Mouse (Mus musculus): Measurements from ENCODE around the gene Pdlim5.

The Pdlim5 gene

DNA sequence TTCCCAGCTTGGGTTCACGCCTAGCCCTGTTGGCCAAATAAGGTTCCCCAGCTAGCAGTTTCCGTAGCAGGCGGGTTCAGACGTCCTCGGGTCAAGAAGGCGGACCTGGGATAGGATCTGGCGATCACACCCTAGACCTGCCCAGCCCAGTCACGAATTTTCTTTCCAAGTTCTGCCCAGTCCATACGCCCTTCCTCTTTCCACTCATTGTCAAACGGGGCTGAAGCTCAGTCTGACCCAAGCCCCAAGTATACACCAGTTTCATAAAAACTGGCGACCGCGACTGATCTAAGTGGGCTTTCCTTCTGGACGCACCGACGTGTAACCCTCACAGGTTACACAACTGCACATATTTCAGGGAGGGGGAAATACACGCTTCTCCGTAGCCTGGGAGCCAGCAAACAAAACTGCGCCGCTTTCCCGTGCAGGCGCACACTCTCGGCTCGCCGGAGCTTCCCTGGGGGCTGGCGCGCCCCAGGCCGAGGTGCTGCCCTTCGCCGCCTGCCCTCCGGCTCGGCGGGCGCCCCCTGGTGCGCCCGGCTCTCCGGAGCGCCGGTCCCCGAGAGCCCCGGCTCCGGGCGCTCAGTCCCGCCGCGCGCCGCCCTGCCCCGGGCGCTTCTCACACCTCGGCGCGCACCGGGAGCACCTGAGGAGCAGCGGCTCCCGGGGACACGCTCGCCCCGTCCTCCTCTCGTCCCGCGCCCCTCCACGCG lies 544 bp downstream of the Pdlim5 start:
- peak; percentile 8 to 42 for DNase-seq (ENCODE audit: low spot score in 2 of 2)

DNA sequence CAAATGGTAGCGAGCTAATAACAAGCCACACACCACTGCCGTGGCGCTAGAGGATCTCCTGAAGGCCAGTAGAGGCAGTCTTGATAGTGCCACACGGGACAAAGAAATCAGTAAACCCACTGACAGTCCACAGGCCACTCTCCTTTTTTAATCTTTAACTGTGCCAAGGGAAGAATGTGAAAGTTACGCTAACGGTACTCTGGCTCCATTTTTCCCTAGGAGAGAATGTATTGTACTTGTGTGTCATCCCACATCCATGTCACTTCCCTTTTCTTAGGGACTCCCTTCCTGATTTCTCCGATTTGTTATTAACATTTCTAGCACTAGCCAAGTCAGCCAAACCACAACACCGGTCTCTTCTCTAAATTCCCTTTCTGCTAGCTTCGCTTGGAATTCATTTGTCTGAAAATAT lies 1.5 kb downstream of the Pdlim5 start:
- DNase-seq (ENCODE audit: low spot score in 2 of 2): no peak

DNA sequence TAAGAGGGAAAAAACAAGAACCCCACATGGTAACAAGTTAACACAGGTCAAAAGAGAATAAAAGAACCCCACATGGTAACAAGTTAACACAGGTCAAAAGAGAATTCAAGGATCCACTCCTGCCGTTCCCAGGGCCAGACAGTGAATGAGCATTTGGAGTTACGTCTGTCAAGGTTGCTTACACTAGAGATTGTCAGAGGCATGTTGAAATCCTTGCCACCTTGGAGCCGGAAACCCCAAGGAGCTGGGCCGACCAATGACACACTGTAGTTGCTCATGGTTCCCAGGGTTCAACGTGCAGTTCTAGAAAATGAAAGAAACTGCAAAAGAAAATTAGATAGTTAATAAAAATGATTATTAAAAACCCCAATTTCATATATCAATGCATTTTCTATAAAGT lies 4.0 kb downstream of the Pdlim5 start:
- no peak for DNase-seq (ENCODE audit: low spot score in 2 of 2)

DNA sequence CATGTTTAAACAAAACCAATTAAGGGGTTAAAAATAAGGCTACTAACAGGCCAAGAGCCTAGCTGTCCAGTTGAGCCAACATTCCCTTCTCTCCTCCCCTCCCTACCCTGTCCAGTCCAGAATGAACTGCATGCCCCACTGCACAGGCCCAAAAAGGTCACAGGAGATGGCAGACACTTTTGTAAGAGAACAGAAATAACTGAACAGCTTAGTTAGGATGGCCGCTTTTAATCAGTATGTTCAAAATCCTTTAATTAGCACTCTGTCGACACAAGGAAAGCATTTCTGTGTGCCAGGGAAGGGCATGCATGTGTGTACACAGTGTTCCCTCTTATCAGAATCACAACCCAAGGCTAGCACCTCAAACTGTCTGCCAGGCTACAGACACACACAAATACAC lies 5.2 kb downstream of the Pdlim5 start:
- DNase-seq (ENCODE audit: low spot score in 2 of 2): no peak

DNA sequence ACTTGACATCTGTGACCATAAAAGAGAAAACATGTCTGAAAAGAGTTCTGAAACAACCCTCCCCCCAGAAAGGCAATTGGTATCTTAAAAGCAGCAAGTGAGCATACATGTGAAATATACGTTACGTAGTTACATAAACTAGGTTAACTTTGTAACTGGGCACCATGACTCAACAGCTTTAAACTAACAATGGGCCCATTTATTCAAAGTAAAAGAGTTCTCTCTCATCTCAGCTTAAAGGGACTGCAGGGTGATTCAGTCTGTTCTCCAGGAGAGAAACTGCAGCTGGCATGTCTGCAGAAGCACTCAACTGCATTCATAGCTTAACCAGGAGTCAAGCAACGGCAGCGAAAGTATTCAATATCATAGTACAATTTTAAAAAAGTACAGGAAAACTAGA lies 7.3 kb downstream of the Pdlim5 start:
- DNase-seq (ENCODE audit: low spot score in 2 of 2): no peak

DNA sequence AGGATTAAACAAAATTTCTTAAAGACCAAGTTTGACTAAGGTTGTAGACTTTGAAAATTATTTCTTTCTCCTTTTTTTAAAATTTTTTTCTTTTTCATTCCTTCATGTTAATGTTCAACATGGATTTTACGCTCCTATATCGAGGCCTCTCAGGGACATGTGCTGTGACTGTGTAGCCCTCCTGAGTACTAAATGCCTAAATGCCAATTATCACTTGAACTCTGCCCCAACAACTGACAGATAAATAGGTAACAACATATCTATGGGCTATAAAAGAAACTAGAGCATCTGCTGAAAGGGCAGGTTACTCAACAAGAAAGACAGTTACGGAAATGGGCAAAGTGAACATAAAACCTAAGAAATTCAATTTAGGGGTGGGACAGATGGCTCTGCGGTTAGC lies 9.0 kb downstream of the Pdlim5 start:
- DNase-seq (ENCODE audit: low spot score in 2 of 2): no peak

DNA sequence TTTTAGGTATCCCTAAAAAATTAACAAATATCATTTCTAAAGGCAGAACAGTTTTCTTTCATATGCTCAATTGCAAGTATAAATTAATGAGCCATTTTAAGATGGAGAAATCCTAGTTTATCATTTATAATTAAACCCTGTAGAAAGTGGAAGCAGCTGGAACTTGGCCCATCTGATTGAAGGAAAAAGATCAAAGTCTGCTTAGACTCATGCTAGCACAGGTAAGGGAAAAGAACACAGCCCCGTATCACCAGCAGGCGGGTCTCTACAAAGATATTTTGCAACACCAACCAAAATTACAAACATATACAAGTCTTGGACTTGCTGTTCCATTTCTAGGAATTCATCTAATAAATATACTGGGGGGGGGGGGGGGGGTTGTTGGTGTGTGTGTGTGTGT lies 9.8 kb downstream of the Pdlim5 start:
- no peak for DNase-seq (ENCODE audit: low spot score in 2 of 2)

DNA sequence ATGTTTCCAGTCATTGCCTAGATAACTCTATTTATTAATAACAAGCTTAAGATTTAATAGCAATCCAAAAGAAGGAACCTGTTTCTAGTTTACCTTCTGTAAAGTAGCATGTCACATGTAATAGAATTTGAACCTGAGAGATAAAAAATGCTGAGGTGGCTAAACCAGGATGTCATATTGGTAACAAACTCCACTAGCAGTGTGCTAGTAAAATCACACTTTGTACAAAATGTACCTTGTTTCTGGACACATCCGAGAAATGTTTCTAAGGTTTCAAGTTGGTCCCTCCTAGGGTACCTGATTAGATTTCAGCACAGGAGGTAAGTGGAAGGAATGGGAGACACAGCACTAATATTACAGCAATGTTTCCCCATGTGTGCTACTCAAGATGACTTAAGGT lies 18.9 kb downstream of the Pdlim5 start:
- no peak for DNase-seq (ENCODE audit: low spot score in 2 of 2)

DNA sequence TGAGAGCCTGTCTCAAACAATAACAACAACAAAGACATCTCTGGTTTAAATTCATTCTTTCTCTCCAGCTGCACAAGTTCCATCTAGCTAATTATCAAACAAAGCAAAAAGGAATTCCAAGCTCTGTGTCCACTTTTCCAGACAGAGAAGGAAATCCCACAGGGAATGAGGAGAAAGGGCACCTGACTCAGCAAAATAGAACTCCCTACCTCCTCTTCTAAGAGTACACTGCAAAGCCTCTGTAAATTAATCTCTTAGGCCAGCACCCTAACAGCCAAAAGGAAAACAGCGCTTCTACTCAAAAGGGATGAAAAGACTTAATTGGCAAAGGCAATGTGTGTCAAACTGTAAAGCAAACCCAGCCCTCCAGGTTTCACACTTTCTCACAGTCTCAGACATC lies 20.4 kb downstream of the Pdlim5 start:
- DNase-seq (ENCODE audit: low spot score in 2 of 2): no peak

DNA sequence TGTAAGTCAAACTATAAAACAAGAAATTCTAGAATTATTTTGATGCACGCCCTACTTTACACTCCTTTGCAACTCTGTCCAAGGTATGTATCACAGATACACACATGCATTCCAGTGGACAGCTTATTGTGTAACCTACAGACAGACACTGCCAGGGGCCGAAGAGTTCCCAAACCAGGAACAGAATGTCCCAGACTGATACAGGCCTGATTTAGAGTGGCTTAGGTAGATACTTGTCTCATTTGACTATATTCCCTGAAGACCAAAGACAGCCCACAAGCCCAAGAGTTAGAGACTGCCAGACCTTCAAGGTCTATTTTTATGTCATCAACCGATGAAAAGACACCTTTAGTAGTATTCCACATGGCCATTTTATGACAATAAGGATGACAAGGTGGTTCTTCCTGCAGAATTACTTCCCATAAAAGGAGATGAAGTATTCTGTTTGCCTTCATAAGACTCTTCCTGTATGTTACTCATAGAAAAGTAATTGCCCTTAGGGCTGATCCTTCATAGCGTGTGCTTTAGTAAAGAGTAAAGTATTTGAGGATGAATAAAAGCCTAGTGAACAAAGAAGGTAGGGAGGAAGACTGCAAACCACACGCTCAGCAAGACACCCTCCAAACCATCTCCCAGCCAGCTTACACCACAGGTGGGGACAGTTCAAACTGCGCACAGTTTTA lies 22.9 kb downstream of the Pdlim5 start:
- DNase-seq (ENCODE audit: low spot score in 2 of 2): no peak

DNA sequence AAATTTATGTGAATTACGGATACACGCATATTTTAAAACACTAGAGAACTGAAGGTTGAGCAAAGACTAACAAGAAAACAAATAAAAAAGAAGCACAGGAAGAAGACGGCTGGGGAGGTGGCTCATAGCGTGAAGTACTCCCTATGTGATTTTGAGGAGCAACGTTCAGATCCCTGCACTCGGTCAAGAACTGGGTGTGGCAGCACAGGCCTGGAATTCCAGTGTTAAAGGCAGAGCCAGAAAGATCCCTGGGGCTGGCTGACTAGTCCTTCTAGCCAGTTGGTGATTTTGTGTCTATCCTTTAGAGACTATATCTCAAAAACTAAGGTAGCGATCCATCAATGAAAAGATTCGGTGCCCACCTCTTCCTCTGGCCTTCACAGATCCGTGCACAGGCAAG lies 27.1 kb downstream of the Pdlim5 start:
- DNase-seq (ENCODE audit: low spot score in 2 of 2): no peak

DNA sequence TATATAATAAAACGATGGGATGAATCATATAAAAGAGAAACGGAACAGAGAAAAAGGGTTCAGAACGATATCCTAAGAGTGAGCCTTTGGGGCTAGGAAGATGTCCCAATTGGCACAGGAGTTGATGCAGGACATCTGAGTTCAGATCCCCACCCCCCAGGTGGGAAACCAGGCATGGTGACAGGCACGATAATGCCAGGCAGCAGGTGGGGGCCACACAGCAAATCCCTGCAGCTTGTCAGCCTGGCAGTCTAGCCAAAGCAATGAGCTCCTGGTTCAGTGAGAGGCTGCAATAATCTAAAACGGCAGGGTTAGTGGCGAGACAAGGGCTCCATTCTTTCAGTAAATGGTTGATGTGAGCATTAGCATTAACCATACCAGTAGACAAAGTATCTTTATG lies 33.4 kb downstream of the Pdlim5 start:
- DNase-seq (ENCODE audit: low spot score in 2 of 2): no peak

DNA sequence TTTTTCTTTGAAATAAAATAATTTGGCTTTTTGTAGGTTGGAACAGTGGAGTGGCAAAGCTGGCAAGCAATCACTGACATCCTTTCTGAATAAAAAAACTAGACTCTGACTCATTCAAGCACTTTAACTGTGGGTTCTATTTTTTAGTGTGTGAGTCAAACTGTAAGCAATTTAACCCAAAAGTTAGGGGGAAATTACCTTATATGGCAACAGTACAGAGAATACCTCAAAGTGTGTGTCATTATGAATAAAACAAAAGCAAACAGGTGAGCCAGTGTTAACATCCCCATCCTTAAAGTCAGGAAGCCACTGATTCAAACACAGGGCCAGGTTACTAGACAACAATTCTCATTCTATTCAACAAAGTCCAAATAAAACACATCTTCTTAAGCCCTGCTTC lies 36.5 kb downstream of the Pdlim5 start:
- no peak for DNase-seq (ENCODE audit: low spot score in 2 of 2)

DNA sequence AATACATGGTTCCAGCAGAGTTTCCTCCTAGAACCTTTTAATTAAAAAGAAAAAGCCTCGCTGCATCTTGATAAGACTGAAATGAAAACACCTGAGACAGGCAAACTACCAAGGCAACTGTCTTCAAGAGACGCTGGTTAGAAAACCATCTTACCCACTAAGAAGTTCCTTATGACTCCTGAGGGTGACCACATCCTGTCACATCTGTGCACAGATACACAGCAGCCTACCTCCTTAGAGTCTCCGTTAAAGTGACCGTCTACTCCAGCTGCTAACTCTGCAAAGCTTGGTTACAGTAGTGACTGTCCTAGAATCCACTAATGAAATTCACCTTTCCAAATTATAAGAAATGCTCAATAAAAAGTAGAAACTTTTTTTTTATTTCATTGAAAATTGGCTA lies 38.8 kb downstream of the Pdlim5 start:
- DNase-seq (ENCODE audit: low spot score in 2 of 2): no peak

DNA sequence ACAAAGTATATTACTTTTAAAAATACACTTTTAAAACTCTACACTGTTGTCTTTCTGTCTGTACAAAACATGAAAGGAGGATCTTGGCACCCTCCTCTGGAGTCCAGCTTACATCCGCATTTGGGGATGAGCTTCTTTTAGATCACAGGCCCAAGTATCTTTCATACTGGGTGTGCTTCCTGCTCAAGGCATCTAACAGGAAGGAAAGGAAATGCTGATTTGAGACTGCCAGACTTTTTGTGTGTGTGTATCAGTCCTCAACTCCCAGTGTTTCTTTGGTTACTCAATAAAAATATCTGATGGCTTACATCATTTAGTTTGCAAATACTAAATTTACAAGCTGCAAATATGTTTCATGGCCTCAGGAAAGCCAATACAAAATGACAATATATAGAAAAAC lies 42.3 kb downstream of the Pdlim5 start:
- DNase-seq (ENCODE audit: low spot score in 2 of 2): no peak

DNA sequence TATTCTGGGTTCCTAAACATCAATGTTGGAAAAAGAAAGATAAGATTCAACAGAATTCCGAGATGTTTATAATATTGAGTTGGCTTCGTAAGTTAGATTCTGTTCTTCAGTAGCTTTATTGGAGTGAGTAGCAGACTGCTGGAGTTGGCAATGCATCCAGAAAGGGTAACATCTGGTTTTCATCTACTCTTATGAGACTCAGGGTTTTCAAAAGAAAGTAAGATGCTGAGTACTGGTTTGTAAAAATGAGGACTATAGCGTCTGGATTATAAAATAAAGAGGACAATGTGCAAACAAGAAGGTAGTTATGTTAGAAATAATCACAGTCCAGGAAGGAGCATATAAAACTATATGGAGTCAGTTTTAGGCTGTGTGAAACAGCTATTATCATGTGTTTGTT lies 45.0 kb downstream of the Pdlim5 start:
- no peak for DNase-seq (ENCODE audit: low spot score in 2 of 2)

DNA sequence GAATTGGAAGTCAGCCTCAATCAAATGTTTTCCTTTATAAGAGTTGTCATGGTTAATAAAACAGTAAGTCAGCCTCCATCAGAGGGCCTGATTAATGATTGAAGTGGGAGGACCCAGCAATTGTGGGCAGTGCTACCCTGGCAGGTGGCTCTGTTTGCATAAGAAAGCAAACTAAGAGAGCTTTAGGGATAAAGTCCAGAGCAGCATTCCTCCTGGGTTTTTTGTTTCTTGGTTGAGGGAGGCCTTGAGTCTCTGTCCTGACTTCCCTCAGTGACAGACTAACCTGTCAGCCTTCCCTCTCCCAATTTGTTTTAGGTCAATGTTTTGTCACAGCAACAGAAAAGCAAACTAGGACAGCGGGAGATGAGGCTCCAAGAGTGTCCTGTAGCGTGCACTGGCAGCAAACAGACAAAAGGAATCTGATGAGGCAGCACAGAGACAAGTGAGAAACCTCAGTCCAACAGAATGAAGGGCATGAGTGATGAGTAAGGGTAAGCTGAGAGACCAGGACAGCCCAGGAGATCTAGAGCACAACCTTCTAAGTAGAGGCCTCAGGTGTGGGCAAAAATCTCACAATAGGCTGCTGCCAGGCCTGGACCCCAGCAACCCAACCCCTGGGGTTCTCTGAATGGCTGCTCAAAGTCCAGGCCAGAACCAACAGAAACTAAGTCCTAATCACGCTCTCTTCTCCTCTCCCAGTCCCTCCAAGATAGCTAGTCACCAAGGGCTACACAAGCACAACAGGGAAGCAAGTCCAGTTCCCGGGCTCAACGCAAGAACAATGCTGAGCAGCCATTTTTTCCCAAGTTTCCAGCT lies 46.5 kb downstream of the Pdlim5 start:
- DNase-seq (ENCODE audit: low spot score in 2 of 2): no peak

DNA sequence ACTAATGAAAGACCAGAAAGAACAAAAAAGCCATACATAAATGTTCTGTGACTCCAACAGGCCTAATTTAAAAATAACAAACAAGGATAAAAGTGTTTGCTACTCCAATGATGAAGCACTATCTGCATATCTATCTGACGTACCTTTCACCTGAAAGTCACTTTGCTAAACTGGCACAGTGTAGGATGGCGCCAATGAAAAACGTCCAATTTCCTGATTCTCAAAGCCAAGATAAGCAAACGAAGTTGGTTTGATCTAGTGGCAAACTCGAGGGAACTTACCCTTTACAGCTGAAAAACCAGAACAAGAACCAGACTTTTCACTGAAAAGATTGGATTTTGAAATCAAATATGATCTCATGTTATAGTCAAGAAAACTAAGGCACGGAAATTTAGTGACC lies 49.2 kb downstream of the Pdlim5 start:
- no peak for DNase-seq (ENCODE audit: low spot score in 2 of 2)

DNA sequence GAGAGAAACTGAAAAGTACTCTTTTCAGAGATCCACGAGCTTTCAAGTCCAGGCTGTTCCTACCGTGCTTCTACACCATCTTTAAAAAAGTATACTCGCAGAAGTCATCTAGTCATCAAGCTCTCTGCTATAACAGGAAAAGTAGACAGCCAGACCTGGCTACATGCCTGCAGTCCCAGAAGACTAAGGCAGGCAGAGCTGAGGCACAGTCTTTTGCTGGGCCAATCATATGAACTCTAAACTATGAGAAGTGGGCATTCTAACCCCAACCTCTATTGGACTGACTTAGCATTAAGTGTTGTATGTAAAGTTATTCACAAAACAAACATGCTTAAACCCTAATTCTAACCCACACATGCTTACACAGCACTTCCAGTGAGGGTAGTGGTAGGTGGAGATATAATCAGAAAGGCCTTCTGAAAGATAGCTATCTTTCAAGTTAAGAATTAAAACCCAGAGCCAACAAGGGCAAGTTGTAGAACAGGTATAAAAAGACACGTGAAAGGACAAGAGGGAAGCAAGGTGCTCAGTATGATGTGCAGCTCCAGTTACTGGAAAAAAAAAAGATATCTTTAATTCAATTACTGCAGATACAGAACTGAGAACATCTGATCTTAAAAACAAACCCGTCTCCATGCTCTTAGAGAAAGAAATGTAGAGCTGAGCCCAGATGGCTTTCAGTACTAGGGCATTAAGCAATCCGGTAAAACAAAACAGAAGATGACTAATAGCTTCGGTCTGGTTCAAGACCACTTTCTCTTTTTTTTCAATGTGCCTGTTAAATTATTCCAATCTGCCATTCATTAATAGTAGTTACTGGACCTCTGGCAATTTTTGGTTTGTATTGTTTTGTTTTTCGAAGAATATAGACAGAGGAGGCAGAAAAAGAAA lies 50.0 kb downstream of the Pdlim5 start:
- DNase-seq (ENCODE audit: low spot score in 2 of 2): no peak

DNA sequence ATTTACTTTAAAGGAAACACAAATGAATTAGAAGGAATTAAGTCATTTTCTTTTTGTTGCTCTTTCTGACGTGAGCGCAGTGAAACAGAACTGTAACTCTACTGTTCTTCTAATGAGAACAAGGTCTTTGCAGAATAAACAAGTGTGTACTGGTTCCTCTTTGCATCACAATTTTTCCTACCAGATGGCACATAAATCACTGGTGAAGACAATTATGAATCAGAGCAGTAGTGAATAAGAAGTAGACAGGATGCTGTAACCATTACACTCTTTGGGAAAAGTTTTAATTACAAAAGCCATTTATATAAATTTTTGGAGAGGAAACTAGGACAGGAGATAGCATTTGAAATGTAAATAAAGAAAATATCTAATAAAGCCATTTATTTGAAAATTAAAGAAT lies 51.7 kb downstream of the Pdlim5 start:
- no peak for DNase-seq (ENCODE audit: low spot score in 2 of 2)

DNA sequence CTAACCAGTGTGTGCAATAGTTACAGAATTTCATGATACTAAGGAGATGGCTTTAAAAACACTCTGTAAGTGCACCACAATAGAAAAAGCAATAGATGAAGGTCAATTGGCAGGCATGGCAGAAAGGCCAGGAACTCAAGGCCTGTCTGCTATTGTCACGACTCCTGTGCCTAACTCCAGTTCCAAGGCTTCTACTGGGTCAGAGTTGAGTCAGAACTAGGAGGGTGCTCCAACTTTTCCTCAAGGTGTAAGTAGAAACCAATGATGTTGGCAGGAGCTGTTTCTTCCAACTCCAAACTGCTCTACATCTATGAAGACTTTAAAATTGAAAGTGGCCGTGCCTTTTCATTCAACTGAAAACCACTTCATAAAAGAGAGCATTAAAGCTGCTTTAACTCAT lies 54.8 kb downstream of the Pdlim5 start:
- DNase-seq (ENCODE audit: low spot score in 2 of 2): no peak

Measured in spleen, postnatal 14 days (tissue).